Mouse (Mus musculus): ENCODE measurements at regions not wholly inside any gene's neighbourhood (a gene's known extent, or its start where the extent isn't known, plus 50 kb on each side); places are given as distances from the start of the nearest gene placed in this dataset.

DNA sequence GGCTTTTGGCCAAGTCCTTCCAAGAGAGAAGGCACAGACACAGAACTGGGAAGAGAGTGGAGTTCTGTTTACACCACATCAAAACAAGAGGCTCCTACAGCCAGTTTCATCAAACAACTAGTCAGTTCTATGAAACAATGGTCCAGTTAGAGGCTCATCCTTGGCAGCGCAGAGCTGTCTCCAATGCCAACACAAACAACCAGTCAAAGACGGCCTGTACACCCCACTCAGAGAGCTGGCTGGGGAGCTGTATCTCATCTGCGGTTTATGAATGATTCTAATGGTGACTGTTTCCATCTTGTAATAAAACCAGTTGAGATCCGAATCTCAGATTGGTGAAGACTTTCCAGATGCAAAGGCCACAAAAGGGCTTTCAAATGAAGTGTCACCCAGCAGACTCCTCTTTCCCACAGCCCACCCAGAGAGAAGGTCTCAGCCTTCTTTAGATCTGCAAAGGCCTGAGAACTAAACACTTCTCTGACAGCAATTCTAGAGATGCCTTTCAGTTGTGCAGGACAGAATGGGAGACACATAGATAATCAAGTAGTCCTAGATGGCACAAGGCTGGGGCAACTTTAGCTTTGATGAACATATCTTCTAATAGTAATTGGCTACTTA, 343.1 kb upstream of the Rasgrp1 start:
- no peak for ATAC-seq (replicated peaks; ENCODE audit: poor library complexity)

DNA sequence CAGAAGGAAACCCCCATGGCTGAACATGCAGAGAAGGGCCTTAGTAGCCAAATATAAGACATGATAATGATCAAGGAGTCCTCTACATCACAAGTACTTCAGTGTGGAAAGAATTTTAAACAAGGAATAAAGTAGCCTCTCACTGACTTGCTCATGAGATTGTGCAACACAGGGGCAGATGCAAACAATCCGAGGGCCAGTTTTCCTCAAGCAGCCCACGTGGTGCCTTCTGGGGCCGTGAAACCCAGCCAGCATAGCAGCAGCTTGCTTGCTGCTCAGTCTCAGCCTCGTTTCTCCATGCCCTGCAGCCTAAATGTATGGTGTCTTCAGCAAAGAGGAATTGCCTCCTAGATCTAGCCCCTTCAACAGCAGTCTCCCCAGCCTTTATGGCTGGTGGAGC, 350.7 kb upstream of the Rasgrp1 start:
- ATAC-seq (replicated peaks; ENCODE audit: poor library complexity) = no peak

- ATAC-seq (replicated peaks; ENCODE audit: poor library complexity) = no peak
Observed at GRCm38 (mm10) chr2:117710173-117710813, 367.5 kb upstream of the Rasgrp1 start.

GRCm38 (mm10) chr2:117724066-117724465, 381.3 kb upstream of the Rasgrp1 start:
- no peak for ATAC-seq (replicated peaks; ENCODE audit: poor library complexity)

- peak; percentile 55 for ATAC-seq (replicated peaks; ENCODE audit: poor library complexity)
Observed at GRCm38 (mm10) chr2:117731253-117731652, 380.4 kb upstream of the Thbs1 start.

GRCm38 (mm10) chr2:117742413-117742812, 369.3 kb upstream of the Thbs1 start:
- ATAC-seq (replicated peaks; ENCODE audit: poor library complexity) = peak; percentile 37; the same call in 1 of the 2 replicates

DNA sequence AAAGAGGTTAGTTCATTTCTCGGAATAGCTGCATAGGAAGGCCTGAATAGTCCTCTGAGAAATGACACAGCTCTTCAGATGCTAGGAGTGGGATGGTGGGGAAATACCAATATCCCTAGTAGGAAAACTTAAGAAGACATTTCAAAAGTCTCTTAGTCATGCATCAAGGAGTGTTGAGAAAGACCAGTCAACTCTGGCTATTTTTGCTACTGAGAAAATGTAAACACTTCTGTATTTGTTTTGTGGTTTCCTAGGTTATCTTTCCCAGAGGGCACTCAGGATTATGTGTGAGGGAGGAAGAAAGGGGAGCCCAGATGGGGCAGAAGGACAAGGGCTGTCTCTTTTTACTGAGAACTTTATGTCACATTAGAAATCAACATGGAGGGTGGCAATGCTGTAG, 367.8 kb upstream of the Thbs1 start:
- no peak for ATAC-seq (replicated peaks; ENCODE audit: poor library complexity)

DNA sequence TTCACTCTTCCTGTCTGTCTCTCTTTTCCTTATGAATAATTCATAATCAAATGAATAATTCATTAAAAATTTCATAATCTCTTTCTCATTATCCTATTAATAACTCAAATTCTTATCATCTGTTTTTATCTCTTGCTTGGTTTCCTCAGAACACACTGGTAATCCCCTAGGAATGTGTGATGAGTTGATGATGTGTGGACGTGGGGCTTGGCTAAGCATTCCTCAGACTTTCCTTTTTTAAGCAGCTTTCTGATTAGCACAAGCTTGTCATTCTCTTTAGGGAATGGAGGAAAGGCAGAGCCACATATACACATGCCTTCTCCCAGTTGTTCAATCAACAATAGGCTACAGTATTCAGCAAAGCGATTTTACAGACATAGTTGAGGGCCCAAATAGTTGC, 365.9 kb upstream of the Thbs1 start:
- no peak for ATAC-seq (replicated peaks; ENCODE audit: poor library complexity)

- no peak for ATAC-seq (replicated peaks; ENCODE audit: poor library complexity)
Observed at GRCm38 (mm10) chr2:117747136-117747535, 364.5 kb upstream of the Thbs1 start.

GRCm38 (mm10) chr2:117748892-117749291, 362.8 kb upstream of the Thbs1 start:
- ATAC-seq (replicated peaks; ENCODE audit: poor library complexity) = no peak

DNA sequence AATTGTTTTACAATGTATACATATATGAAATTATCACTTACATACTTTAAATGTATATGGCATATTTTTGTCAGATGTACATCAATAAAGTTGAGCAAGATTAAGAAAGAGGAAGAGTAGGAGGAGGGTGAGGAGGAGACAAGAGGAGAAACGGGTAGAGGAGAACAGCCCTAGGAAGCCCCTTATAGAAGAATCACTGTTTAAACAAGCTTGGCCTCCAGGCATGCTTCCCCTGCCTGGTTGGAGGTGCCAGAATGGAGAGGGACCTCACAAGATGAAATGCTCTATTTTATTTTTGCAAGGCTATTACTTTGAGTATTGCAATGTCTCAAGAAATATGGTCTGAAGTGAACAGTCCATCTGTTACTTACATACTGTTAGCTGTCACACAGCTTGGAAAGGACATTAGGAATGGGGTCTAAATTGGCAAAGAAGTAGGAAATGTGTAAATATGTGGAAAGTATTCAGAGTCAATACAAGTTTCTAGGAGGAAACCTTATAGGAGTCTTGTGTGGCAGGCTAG, 352.1 kb upstream of the Thbs1 start:
- ATAC-seq (replicated peaks; ENCODE audit: poor library complexity) = no peak

GRCm38 (mm10) chr2:117763631-117764030, 348.0 kb upstream of the Thbs1 start:
- ATAC-seq (replicated peaks; ENCODE audit: poor library complexity) = no peak

DNA sequence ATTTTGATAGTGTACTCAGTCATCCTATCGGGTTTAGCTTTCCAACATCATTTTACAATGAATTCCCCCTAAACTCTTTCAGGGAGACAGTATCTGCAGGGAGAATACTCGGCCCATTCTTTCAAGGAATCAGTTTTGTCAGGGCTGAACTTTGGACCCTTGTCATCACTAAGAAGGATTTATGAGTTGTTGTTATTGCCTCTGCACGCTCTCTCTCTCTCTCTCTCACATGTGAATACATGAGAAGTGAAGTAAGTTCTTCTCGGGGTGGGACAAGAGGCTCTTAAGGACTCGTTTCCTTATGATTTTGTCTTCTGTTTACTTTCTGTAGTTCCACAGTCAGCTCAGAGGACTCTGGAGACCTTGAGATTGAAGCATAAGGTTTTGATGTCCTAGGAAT, 346.1 kb upstream of the Thbs1 start:
- no peak for ATAC-seq (replicated peaks; ENCODE audit: poor library complexity)

GRCm38 (mm10) chr2:117766450-117766849, 345.2 kb upstream of the Thbs1 start:
- no peak for ATAC-seq (replicated peaks; ENCODE audit: poor library complexity)

DNA sequence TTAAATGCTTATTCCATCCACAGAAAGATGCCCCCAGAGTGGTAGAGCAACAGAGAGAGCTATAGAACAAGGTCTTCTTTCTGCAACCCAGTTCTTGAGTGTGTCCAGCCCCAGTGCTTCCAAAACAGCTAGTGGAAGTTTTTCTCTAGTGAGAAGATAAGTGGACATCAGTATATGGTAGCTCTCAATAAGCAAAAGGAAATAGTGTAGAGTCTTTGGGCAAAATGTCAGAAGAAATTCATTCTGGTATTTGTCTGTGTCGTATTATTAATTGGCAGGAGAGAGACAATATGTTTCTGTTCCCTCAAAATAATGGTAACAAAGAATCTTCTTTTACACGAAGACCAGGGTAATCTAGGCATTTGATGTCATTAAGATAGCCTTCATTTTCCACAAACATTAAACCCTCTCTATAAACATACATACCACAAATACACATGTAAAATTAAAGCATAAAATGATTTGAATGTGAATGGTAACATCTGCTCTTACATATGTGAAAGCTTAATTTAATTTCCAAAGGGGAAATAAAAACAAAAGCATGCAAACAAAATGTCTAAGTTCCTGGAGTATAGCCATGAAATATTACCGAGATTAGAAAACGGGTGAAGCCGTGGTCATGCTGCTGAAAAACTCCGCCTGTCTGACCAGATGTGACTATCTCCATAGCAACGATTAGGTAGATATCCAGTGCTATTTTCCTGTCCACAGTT, 342.1 kb upstream of the Thbs1 start:
- ATAC-seq (replicated peaks; ENCODE audit: poor library complexity) = no peak

DNA sequence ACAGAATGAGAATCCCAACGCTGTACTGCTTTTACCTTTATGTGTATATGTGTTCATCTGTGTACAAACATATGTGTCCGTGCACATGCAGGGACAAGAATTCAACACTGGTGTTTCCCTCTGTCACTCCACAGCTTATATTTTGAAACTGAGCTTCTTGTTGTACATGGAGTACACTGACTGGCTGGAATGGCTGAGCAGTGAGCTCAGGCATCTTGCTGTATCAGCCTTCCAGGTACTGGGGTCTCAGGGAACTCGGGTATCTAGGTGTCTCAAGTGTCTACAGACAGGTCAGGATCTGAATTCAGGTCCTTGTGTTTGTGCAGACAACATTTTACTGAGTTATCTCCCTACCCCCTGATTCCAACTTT, 341.6 kb upstream of the Thbs1 start:
- no peak for ATAC-seq (replicated peaks; ENCODE audit: poor library complexity)

GRCm38 (mm10) chr2:117780287-117780686, 331.4 kb upstream of the Thbs1 start:
- 0 out of 2 replicates have a peak, but pooled peaks have one; percentile 34 for ATAC-seq (replicated peaks; ENCODE audit: poor library complexity)

DNA sequence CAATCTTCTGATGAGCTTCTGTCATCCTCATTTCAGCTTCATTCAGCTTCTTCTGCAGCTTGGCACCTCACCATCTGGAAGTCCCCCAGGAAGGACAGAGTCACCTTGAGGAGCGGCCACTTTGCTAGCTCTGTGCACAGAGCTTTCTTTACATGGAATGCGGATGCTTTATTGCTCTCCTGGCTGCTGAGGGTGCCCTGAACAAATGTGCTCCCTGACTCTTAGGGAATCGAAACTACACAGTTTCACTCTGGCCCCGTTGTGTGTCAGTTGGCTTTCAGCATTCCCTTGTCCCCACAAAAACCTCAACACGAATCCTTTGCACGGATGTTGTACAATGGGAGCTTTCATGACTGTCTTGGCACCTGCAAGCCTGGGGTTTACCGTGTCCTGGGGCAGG, 330.9 kb upstream of the Thbs1 start:
- ATAC-seq (replicated peaks; ENCODE audit: poor library complexity) = no peak

DNA sequence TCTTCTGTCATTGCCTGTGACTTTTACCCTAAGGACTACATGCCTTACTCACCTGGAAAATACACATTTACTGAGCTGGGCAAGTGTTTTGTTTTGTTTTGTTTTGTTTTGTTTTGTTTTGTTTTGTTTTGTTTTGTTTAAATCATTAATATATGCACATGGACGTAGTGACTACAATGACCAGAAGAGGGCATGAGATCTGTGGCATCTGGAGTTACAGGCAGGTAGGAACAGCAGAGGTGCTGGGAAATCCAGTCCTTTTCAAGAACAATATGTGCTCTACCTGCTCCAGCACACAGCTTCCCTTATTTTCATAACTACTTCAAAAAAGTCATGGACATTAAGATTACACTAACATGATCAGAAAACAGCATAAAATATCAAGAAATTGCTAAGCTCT, 324.4 kb upstream of the Thbs1 start:
- peak; percentile 74 for ATAC-seq (replicated peaks; ENCODE audit: poor library complexity)

- no peak for ATAC-seq (replicated peaks; ENCODE audit: poor library complexity)
Observed at GRCm38 (mm10) chr2:117794285-117794684, 317.4 kb upstream of the Thbs1 start.

- no peak for ATAC-seq (replicated peaks; ENCODE audit: poor library complexity)
Observed at GRCm38 (mm10) chr2:117801946-117802600, 309.6 kb upstream of the Thbs1 start.

DNA sequence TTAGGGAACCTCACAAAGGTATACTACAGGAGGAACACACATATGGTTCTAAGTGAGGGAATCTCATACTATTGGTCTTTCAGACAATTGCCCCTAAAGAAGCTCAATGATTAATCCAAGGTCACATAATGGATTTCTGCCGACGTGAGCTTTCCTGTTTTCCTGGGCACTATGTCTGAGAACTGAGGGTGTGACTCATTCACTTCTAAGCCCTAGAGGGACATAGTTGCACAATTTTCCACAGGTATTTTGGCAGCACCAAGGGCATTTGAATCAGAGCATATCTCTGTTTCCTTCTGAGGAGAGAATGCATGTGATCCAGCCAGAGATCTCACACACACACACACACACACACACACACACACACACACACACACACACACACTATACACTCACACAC, 309.0 kb upstream of the Thbs1 start:
- no peak for ATAC-seq (replicated peaks; ENCODE audit: poor library complexity)
